Mouse (Mus musculus): ENCODE measurements at regions not wholly inside any gene's neighbourhood (a gene's known extent, or its start where the extent isn't known, plus 50 kb on each side); places are given as distances from the start of the nearest gene placed in this dataset.

GRCm38 (mm10) chr16:92958146-92958545 is 132.2 kb upstream of the Runx1 start:
- no peak for DNase-seq

GRCm38 (mm10) chr16:92955508-92955907 is 129.6 kb upstream of the Runx1 start:
- no peak for DNase-seq

GRCm38 (mm10) chr16:92955087-92955486 is 129.1 kb upstream of the Runx1 start:
- DNase-seq: no peak

GRCm38 (mm10) chr16:92953936-92954654 is 128.1 kb upstream of the Runx1 start:
- DNase-seq: peak; percentile 38

- no peak for DNase-seq
Observed at GRCm38 (mm10) chr16:92952336-92953097, 126.6 kb upstream of the Runx1 start.

- no peak for DNase-seq
Observed at GRCm38 (mm10) chr16:92951516-92951915, 125.6 kb upstream of the Runx1 start.

GRCm38 (mm10) chr16:92948494-92948893 is 122.5 kb upstream of the Runx1 start:
- DNase-seq: no peak

- no peak for DNase-seq
Observed at GRCm38 (mm10) chr16:92946554-92946953, 120.6 kb upstream of the Runx1 start.

GRCm38 (mm10) chr16:92943901-92944300 is 118.0 kb upstream of the Runx1 start:
- DNase-seq: no peak

- no peak for DNase-seq
Observed at GRCm38 (mm10) chr16:92939618-92940017, 113.7 kb upstream of the Runx1 start.

GRCm38 (mm10) chr16:92935848-92936535 is 110.0 kb upstream of the Runx1 start:
- no peak for DNase-seq

GRCm38 (mm10) chr16:92930103-92930502 is 104.2 kb upstream of the Runx1 start:
- DNase-seq: no peak

GRCm38 (mm10) chr16:92928201-92928600 is 102.3 kb upstream of the Runx1 start:
- no peak for DNase-seq

GRCm38 (mm10) chr16:92927662-92928061 is 101.7 kb upstream of the Runx1 start:
- no peak for DNase-seq

GRCm38 (mm10) chr16:92926853-92927252 is 100.9 kb upstream of the Runx1 start:
- DNase-seq: no peak

GRCm38 (mm10) chr16:92920947-92921346 is 95.0 kb upstream of the Runx1 start:
- DNase-seq: no peak

GRCm38 (mm10) chr16:92917356-92917755 is 91.4 kb upstream of the Runx1 start:
- DNase-seq: no peak

GRCm38 (mm10) chr16:92915651-92916050 is 89.7 kb upstream of the Runx1 start:
- no peak for DNase-seq

- DNase-seq: no peak
Observed at GRCm38 (mm10) chr16:92906873-92907272, 80.9 kb upstream of the Runx1 start.

GRCm38 (mm10) chr16:92905626-92906025 is 79.7 kb upstream of the Runx1 start:
- no peak for DNase-seq

- peak; percentile 12 for DNase-seq
Observed at GRCm38 (mm10) chr16:92903892-92904473, 78.0 kb upstream of the Runx1 start.

- DNase-seq: no peak
Observed at GRCm38 (mm10) chr16:92903486-92903885, 77.5 kb upstream of the Runx1 start.

- no peak for DNase-seq
Observed at GRCm38 (mm10) chr16:92899704-92900103, 73.8 kb upstream of the Runx1 start.

All from kidney, adult 11 months (tissue).